Mouse (Mus musculus) gonadal fat pad, adult 2 months (tissue): ENCODE measurements at regions not wholly inside any gene's neighbourhood (a gene's known extent, or its start where the extent isn't known, plus 50 kb on each side); places are given as distances from the start of the nearest gene placed in this dataset.

Source experiments
- DNase-seq: peaks from one replicate; pipeline ENCODE4 v3.0.0-alpha.2; 2012; ENCODE audit warnings: low read depth

GRCm38 (mm10) chr13:39702621-39703020 lies 658.6 kb downstream of the Ofcc1 start:
- DNase-seq: no peak

GRCm38 (mm10) chr13:39691291-39692024 lies 669.8 kb downstream of the Ofcc1 start:
- no peak for DNase-seq

GRCm38 (mm10) chr13:39664548-39664947 lies 696.7 kb downstream of the Ofcc1 start:
- no peak for DNase-seq

GRCm38 (mm10) chr13:39649457-39649856 lies 688.8 kb upstream of the Slc35b3 start:
- DNase-seq: no peak

GRCm38 (mm10) chr13:39647367-39647766 lies 686.7 kb upstream of the Slc35b3 start:
- no peak for DNase-seq

GRCm38 (mm10) chr13:39631506-39632132 lies 670.9 kb upstream of the Slc35b3 start:
- DNase-seq: peak; percentile 89
